Mouse (Mus musculus): Measurements from ENCODE around the gene Cdkal1.

Cdkal1 gene

GRCm38 (mm10) chr13:29574784-29575183 lies 280.7 kb downstream of the Cdkal1 start:
- DNase-seq: no peak

GRCm38 (mm10) chr13:29572477-29572876 lies 283.0 kb downstream of the Cdkal1 start:
- no peak for DNase-seq

GRCm38 (mm10) chr13:29565710-29566109 lies 289.8 kb downstream of the Cdkal1 start:
- DNase-seq: no peak

GRCm38 (mm10) chr13:29559188-29559587 lies 296.3 kb downstream of the Cdkal1 start:
- no peak for DNase-seq

GRCm38 (mm10) chr13:29555160-29555785 lies 300.2 kb downstream of the Cdkal1 start:
- no peak for DNase-seq

- DNase-seq: no peak
These were observed 301.7 kb downstream of the Cdkal1 start for GRCm38 (mm10) chr13:29553792-29554191.

- DNase-seq: no peak
These were observed 303.1 kb downstream of the Cdkal1 start for GRCm38 (mm10) chr13:29552322-29552870.

- DNase-seq: no peak
These were observed 304.6 kb downstream of the Cdkal1 start for GRCm38 (mm10) chr13:29550886-29551285.

GRCm38 (mm10) chr13:29550203-29550602 lies 305.3 kb downstream of the Cdkal1 start:
- DNase-seq: no peak

- DNase-seq: peak; percentile 23 to 52
These were observed 305.7 kb downstream of the Cdkal1 start for GRCm38 (mm10) chr13:29549761-29550160.

GRCm38 (mm10) chr13:29537906-29538305 lies 317.6 kb downstream of the Cdkal1 start:
- DNase-seq: no peak

- no peak for DNase-seq
These were observed 321.9 kb downstream of the Cdkal1 start for GRCm38 (mm10) chr13:29533586-29533985.

GRCm38 (mm10) chr13:29528344-29528743 lies 327.1 kb downstream of the Cdkal1 start:
- no peak for DNase-seq

GRCm38 (mm10) chr13:29521321-29521720 lies 334.2 kb downstream of the Cdkal1 start:
- no peak for DNase-seq

GRCm38 (mm10) chr13:29514071-29514470 lies 341.4 kb downstream of the Cdkal1 start:
- no peak for DNase-seq

GRCm38 (mm10) chr13:29504861-29505568 lies 350.5 kb downstream of the Cdkal1 start:
- DNase-seq: peak; percentile 7 to 18

- peak in 1 of 2 experiments; percentile 68 for DNase-seq
These were observed 352.1 kb downstream of the Cdkal1 start for GRCm38 (mm10) chr13:29503147-29504044.

- no peak for DNase-seq
These were observed 352.9 kb downstream of the Cdkal1 start for GRCm38 (mm10) chr13:29502481-29503146.

GRCm38 (mm10) chr13:29501173-29501572 lies 354.3 kb downstream of the Cdkal1 start:
- no peak for DNase-seq

- DNase-seq: no peak
These were observed 355.7 kb downstream of the Cdkal1 start for GRCm38 (mm10) chr13:29499750-29500149.

- DNase-seq: no peak
These were observed 358.2 kb downstream of the Cdkal1 start for GRCm38 (mm10) chr13:29497286-29497685.

- DNase-seq: no peak
These were observed 365.1 kb downstream of the Cdkal1 start for GRCm38 (mm10) chr13:29490341-29490740.

- no peak for DNase-seq
These were observed 366.0 kb downstream of the Cdkal1 start for GRCm38 (mm10) chr13:29489476-29489875.

Data from kidney, adult 8-10 months (tissue).